Mouse (Mus musculus) heart, embryonic 11.5 days (tissue): ENCODE results near the gene Gp1bb. TPM values are rescaled to one million over a fixed set of nuclear protein-coding genes. Genes with fewer than 3 reads are reported as not detected.

Source experiments
- polyA plus RNA-seq: library from polyadenylated mRNA; unstranded; fragments of >200 nt; fragmentation: Nextera tagmentation; extraction: Ambion mirVana; gene quantifications from 2 replicates; pipeline ENCODE4 v1.2.1, GENCODE M21; 2014

Gene Gp1bb
- polyA plus RNA-seq, 1 experiment from 2014 or later: 8.6 TPM

Other genes starting within 250 kb of the Gp1bb start
- gene Txnrd2, start 196.0 kb downstream of the Gp1bb start, polyA plus RNA-seq: 32.6 and 32.8 TPM in 2 replicates
- 90.1 and 96.5 TPM in 2 replicates for gene Comt, start 195.6 kb downstream of the Gp1bb start, polyA plus RNA-seq
- gene Gnb1l, start 123.7 kb downstream of the Gp1bb start, polyA plus RNA-seq: 6.5 and 6.9 TPM in 2 replicates
- gene Rtl10, start 123.5 kb downstream of the Gp1bb start, polyA plus RNA-seq: 0.87 and 1.6 TPM in 2 replicates
- 1.2 and 1.4 TPM in 2 replicates for gene Tbx1, start 31.7 kb downstream of the Gp1bb start, polyA plus RNA-seq
- 0.73 and 1.0 TPM in 2 replicates for gene Gm49601, start 4.0 kb upstream of the Gp1bb start, polyA plus RNA-seq
- gene Sept5, start 7.6 kb upstream of the Gp1bb start, polyA plus RNA-seq: 6.2 and 8.3 TPM in 2 replicates
- 4.4 and 6.6 TPM in 2 replicates for gene Cldn5, start 154.4 kb upstream of the Gp1bb start, polyA plus RNA-seq
- gene Ufd1, start 189.4 kb upstream of the Gp1bb start, polyA plus RNA-seq: 63.6 and 70.5 TPM in 2 replicates
- gene Cdc45, start 189.6 kb upstream of the Gp1bb start, polyA plus RNA-seq: 39.7 and 41.5 TPM in 2 replicates
- gene 2510002D24Rik, start 214.2 kb upstream of the Gp1bb start, polyA plus RNA-seq: 32.3 and 35.6 TPM in 2 replicates
- not detected in 2 replicates for gene Gm28539, start 214.2 kb upstream of the Gp1bb start, polyA plus RNA-seq